Mouse (Mus musculus) 416B (cell line): ENCODE results near the gene Slc7a8.

Experiments
- DNase-seq: peaks from one replicate; pipeline ENCODE4 v3.0.0; 2011; ENCODE audit warnings: low read depth

The Slc7a8 gene

GRCm38 (mm10) chr14:54736555-54737552 lies 44.9 kb downstream of the Slc7a8 start:
- DNase-seq, result no peak

GRCm38 (mm10) chr14:54735221-54735620 lies 46.5 kb downstream of the Slc7a8 start:
- DNase-seq, result no peak

GRCm38 (mm10) chr14:54734004-54734403 lies 47.7 kb downstream of the Slc7a8 start:
- no peak for DNase-seq

GRCm38 (mm10) chr14:54732206-54732605 lies 49.5 kb downstream of the Slc7a8 start:
- no peak for DNase-seq

- DNase-seq, result no peak
These were observed 51.4 kb downstream of the Slc7a8 start for GRCm38 (mm10) chr14:54730305-54730704.

GRCm38 (mm10) chr14:54728823-54729653 lies 52.7 kb downstream of the Slc7a8 start:
- DNase-seq, result no peak

GRCm38 (mm10) chr14:54727565-54727964 lies 54.2 kb downstream of the Slc7a8 start:
- DNase-seq, result no peak

- peak; percentile 84 for DNase-seq
These were observed 57.7 kb downstream of the Slc7a8 start for GRCm38 (mm10) chr14:54724049-54724448.

- DNase-seq, result no peak
These were observed 60.0 kb downstream of the Slc7a8 start for GRCm38 (mm10) chr14:54721711-54722110.

- no peak for DNase-seq
These were observed 60.9 kb downstream of the Slc7a8 start for GRCm38 (mm10) chr14:54720654-54721350.

GRCm38 (mm10) chr14:54720041-54720440 lies 61.7 kb downstream of the Slc7a8 start:
- DNase-seq, result no peak

GRCm38 (mm10) chr14:54715402-54715801 lies 66.3 kb downstream of the Slc7a8 start:
- DNase-seq, result no peak

GRCm38 (mm10) chr14:54714617-54715081 lies 67.1 kb downstream of the Slc7a8 start:
- peak; percentile 81 for DNase-seq

- DNase-seq, result peak; percentile 95
These were observed 67.6 kb downstream of the Slc7a8 start for GRCm38 (mm10) chr14:54714121-54714520.

GRCm38 (mm10) chr14:54712861-54713260 lies 68.9 kb downstream of the Slc7a8 start:
- DNase-seq, result peak; percentile 93

GRCm38 (mm10) chr14:54712074-54712473 lies 69.7 kb downstream of the Slc7a8 start, which contains the start of gene Cebpe:
TSS of gene Cebpe (minus strand) at chr14:54712174.
- no peak for DNase-seq

- no peak for DNase-seq
These were observed 72.7 kb downstream of the Slc7a8 start for GRCm38 (mm10) chr14:54709054-54709453.

GRCm38 (mm10) chr14:54706589-54707320 lies 75.0 kb downstream of the Slc7a8 start:
- peak; percentile 91 for DNase-seq

GRCm38 (mm10) chr14:54705844-54706243 lies 75.9 kb downstream of the Slc7a8 start:
- DNase-seq, result peak; percentile 100

- no peak for DNase-seq
These were observed 78.5 kb downstream of the Slc7a8 start for GRCm38 (mm10) chr14:54703207-54703606.

- DNase-seq, result peak; percentile 82
These were observed 80.4 kb downstream of the Slc7a8 start for GRCm38 (mm10) chr14:54701298-54701697.
